Mouse (Mus musculus) c-Kit-positive CD71-positive TER-119-negative erythroid progenitor cells, embryonic 14.5 days (primary cell): ENCODE data around the gene Stat3.

Experiments
- DNase-seq: peaks from one replicate; pipeline ENCODE4 v3.0.0-alpha.2; 2013; ENCODE audit warnings: low read depth

Gene Stat3

GRCm38 (mm10) chr11:100963647-100964046 is 24.3 kb upstream of the Stat3 start:
- no peak for DNase-seq

- DNase-seq: no peak
These were observed 23.1 kb upstream of the Stat3 start for GRCm38 (mm10) chr11:100962371-100962911.

DNA sequence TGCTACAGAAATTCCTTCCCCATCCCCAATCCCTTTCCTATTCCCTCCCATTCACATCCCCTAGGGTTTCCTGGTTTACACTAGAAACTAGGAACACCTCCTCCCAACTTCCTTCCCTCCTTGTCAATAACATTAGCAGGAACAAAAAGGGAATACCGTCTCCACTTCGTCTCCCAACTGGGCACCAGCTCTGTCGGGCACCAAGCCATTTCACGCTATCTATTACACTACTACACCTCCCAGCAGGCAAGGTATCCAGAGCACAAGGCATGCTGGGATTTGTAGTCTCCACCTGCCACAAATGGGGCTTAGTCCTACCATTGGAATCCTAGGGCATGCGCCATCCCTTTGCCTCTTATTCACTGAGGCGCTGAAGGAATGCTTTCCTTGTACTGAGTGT is 21.2 kb upstream of the Stat3 start:
- no peak for DNase-seq

DNA sequence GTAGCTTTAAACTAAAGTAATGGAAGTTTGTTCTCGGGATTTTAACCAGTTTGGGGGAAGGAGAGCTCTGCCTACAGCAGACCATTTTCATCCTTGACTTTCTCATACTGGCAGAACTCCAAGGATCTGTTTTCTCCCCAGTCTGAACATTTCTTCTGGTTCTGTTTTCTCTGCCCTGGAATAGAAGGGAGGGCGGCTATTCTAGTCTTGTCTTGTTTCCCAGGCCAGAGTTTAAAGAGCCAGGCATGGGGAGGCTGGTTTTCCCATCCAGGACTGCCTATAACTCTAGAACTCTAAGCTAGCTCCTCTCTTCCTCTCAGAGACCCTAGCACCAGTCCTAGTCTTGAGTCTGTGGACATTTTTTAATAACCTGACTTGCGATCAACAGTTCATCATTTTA is 20.5 kb upstream of the Stat3 start:
- DNase-seq: no peak

- DNase-seq: no peak
These were observed 20.1 kb upstream of the Stat3 start for GRCm38 (mm10) chr11:100959464-100959810.

DNA sequence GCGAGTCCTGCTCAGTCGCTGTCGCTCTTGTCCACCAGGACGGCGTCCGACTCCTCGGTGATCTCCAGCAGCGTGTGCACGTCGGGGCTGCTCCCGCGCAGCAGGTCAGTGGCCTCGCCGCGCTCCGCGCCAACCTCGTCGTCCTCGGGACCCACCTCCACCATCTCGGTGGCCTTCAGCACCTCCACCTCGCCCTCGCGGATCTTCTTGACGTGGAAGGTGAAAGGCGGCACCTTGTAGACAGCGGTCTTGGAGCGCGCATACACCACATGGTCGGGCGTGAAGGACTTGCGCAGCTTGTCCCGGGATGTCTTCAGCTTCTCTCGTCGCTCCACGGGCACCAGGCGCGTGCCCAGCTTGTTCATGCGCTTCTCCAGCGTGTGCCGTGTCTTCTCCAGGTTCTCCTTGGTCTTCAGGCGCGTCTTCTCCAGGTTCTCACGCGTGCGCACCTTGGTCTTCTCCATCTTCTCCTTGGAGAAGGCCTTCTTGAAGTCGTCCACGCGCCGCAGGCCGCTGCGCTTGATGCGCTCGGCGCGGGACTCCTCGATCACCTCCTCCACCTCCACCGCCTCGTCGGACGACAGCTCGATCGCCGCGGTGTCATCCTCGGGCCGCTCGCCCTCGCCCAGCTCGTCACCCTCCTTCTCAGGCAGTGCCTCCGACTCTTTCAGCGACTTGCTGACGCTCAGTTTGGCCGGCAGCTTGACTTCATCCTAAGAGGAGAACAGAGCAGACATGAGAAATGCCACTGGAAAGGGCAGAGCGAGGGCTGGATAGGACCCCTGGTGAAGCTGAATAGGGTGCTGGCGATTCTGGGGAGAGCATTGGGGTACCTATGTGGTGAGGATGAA is 19.5 kb upstream of the Stat3 start:
- DNase-seq: no peak

DNA sequence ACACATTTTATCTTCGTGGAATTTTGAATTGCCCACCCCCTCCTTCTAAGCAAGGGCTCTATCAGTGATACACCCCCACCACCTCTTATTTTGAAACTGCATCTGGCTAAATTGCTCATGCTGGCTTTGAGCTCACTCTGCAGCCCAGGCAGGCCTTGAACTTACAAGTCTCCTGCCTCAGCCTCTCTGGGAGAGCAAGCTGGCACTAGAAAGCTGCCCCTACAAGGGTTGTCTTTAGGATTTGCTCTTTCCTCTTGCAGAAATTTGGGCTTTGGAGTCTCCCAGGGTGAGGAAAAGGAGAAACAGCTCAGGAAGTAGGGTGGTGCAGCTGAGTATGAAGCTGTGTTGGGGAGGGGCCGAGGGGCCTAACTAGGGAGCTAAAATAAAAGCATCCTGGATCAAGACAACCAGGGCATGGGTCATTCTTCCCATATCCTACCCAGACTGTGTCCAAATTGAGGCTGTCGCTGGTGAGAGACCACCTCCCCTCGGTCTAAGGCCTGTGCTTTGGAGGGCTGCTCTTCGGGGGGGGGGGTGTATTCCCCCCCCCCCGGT is 18.7 kb upstream of the Stat3 start:
- no peak for DNase-seq

- no peak for DNase-seq
These were observed 17.9 kb upstream of the Stat3 start for GRCm38 (mm10) chr11:100957244-100957643.

DNA sequence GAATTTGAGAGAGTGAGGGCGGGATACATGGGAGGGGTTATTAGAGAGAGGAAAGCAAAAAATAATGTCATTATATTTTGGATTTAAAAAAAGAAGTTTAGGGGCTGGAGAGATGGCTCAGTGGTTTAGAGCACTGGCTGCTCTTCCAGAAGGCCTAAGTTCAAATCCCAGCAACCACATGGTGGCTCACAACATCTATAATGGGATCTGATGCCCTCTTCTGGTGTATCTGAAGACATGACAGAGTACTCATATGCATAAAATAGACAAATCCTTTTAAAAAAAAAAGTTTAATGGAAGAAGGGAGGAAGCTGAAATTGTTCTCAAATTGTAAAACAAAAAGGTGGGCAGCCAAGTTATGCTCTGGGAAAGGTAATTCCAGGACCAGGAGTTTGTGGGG is 10.2 kb upstream of the Stat3 start:
- DNase-seq: no peak

GRCm38 (mm10) chr11:100948317-100948716 is 9.0 kb upstream of the Stat3 start:
- DNase-seq: no peak

GRCm38 (mm10) chr11:100947548-100947947 is 8.2 kb upstream of the Stat3 start:
- no peak for DNase-seq

- no peak for DNase-seq
These were observed 7.5 kb upstream of the Stat3 start for GRCm38 (mm10) chr11:100946862-100947261.

- no peak for DNase-seq
These were observed 3.0 kb upstream of the Stat3 start for GRCm38 (mm10) chr11:100942388-100942787.

GRCm38 (mm10) chr11:100938711-100939511 is 429 bp downstream of the Stat3 start:
- DNase-seq: no peak

GRCm38 (mm10) chr11:100938112-100938511 is 1.2 kb downstream of the Stat3 start:
- no peak for DNase-seq

GRCm38 (mm10) chr11:100937295-100937694 is 2.0 kb downstream of the Stat3 start:
- no peak for DNase-seq

DNA sequence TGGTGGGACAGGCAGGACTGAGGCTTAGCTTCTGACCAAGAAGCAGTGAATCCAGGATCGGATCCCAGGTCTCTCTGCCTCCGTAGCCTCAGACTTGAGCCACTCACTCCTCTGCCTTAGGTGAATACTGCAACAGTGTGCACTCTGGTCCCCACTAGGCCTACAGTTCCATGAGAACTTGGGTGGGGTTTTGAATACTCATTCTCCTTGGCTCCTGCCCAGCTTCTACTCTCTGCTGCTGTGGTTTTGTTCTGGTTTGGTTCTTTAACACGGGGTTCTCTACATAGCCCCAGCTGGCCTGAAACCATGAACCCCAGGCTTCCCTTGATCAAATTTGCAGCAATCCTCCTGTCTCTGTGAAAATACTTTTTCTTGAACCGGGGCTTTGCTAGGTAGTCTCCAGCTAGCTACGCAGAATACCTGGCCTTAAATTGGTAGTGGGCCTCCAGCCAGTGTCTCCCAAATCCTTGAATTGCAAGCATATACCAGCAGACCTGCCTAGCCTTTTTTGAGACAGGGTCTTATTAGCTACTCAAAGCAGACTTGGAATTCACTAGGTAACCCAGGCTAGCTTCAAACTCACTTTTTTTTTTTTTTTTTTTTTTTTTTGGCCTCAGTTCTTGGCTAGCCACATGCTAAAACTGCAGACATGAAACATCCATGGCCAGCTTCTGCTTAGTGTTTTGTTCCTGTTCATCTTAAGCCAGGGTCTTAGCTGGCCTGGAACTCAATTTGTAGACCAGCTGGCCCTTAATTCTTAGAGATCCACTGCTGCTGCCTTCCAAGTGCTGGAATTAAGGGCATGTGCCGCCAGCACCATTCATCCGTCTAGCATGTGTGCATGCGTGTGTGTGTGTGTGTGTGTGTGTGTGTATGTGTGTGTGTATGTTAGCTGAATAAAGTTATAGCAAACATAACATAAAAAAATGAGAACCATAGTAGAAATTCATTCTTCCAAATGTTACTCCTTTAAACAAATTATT is 3.7 kb downstream of the Stat3 start:
- no peak for DNase-seq

- DNase-seq: no peak
These were observed 8.0 kb downstream of the Stat3 start for GRCm38 (mm10) chr11:100931254-100931921.

GRCm38 (mm10) chr11:100930611-100931010 is 8.7 kb downstream of the Stat3 start:
- no peak for DNase-seq

DNA sequence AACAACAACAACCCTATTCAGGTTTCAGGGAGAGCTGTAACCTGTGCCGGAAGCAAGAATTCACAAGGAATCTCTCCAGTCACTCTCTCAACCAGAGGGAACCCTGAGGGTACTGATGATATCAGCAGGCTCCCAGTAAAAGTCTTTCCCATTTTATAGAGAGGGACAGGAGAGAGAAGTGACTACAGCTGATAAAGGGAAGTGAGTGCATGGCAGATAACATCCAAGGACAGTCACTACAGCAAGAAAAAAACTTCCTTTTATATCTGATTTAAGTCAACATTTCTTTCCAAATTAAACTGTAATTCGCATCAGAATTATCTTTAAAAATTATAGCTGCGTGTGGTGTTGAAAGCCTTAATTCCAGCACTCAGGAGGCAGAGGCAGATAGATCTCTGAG is 12.0 kb downstream of the Stat3 start:
- DNase-seq: no peak

DNA sequence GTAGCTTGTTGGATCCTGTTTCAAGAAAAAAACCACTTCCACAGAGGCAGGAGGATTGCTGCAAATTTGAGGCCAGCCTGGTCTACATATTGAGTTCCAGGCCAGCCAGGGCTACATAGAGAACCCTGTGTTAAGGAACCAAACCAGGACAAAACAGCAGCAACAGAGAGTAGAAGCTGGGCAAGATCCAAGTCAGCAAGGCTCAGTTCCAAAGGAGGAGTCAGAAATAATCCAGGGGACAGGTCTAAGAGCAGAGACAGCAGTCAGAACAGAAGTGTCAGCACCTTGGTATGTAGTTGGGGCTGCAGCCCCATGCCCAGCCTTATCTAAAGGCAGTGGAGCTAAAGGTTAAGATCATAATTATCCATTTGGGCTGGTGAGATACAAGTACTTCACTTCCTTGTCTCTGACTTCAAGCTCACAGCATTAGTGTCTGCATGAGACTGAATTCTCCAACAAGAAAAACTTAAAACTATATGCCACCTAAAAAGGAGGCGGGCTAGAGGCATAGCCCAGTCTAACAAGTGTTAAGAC is 14.9 kb downstream of the Stat3 start:
- DNase-seq: no peak
